Mouse (Mus musculus) CH12.LX (cell line): ENCODE measurements at regions not wholly inside any gene's neighbourhood (a gene's known extent, or its start where the extent isn't known, plus 50 kb on each side); places are given as distances from the start of the nearest gene placed in this dataset.

Experiments used
- DNase-seq: peaks from one replicate; pipeline ENCODE4 v3.0.0-alpha.2; 2013; ENCODE audit errors: extremely low read depth
- H3K27ac ChIP-seq: 2 replicates; pipeline ENCODE4 v1.5.1; 2012; ENCODE audit warnings: low read depth, mild to moderate bottlenecking, control low read depth, moderate library complexity; ENCODE audit not compliant: insufficient read depth
- H3K27me3 ChIP-seq: replicated peaks from 2 replicates; pipeline ENCODE3; 2012; ENCODE audit warnings: inconsistent platforms
- H3K36me3 ChIP-seq, 2 experiments: replicated peaks in 1 of 2; 2 replicates each; pipeline versions ENCODE3 to v1.6.1; 2012; ENCODE audit warnings: inconsistent platforms in 1 of 2, low read length in 1 of 2, mild to moderate bottlenecking in 1 of 2, mixed read lengths in 1 of 2, moderate library complexity in 1 of 2; ENCODE audit not compliant: control insufficient read depth in 1 of 2, insufficient read depth in 1 of 2
- H3K4me1 ChIP-seq, 2 experiments: 2 replicates each; pipeline ENCODE4 v1.6.1; 2012; ENCODE audit warnings: inconsistent platforms in 1 of 2, moderate library complexity in 1 of 2; ENCODE audit not compliant: insufficient read depth in 2 of 2, control insufficient read depth in 1 of 2
- H3K4me2 ChIP-seq: 2 replicates; pipeline ENCODE4 v1.6.1; 2012; ENCODE audit warnings: low read depth, mild to moderate bottlenecking, control low read depth; ENCODE audit not compliant: poor library complexity, insufficient read depth, severe bottlenecking
- H3K4me3 ChIP-seq, 3 experiments: fragments of 150-350 bp in 1 of 3; sonication (generic) in 1 of 3; replicated peaks in 1 of 3; 2 replicates each; pipeline versions ENCODE3 to v1.5.1; 2011 to 2012; ENCODE audit warnings: low read depth in 2 of 3, low read length in 2 of 3, mild to moderate bottlenecking in 2 of 3, moderate library complexity in 2 of 3, control low read depth in 1 of 3, improper control_type of control experiment in 1 of 3, inconsistent platforms in 1 of 3, mixed read lengths in 1 of 3; ENCODE audit not compliant: poor library complexity in 1 of 3
- H3K79me2 ChIP-seq: replicated peaks from 2 replicates; pipeline ENCODE4 v1.6.1; 2012; ENCODE audit warnings: mild to moderate bottlenecking, moderate library complexity; ENCODE audit not compliant: control insufficient read depth, poor library complexity, insufficient read depth, severe bottlenecking; ENCODE audit errors: extremely low read depth
- H3K9ac ChIP-seq: 2 replicates; pipeline ENCODE4 v1.6.1; 2012; ENCODE audit warnings: low read depth, mild to moderate bottlenecking, control low read depth, moderate library complexity; ENCODE audit not compliant: insufficient read depth
- H3K9me3 ChIP-seq: replicated peaks from 2 replicates; pipeline ENCODE3; 2012; ENCODE audit warnings: low read length, inconsistent platforms, mixed read lengths
- BHLHE40 ChIP-seq: IDR thresholded peaks from 2 replicates; pipeline ENCODE4 v1.6.1; 2011; ENCODE audit warnings: mild to moderate bottlenecking, low read depth, low read length, improper control_type of control experiment
- CHD2 ChIP-seq: IDR thresholded peaks from 2 replicates; pipeline ENCODE4 v1.6.1; 2011; ENCODE audit warnings: low read length, improper control_type of control experiment
- CTCF ChIP-seq, 2 experiments: IDR thresholded peaks in 1 of 2; conservative IDR thresholded peaks in 1 of 2; 2 replicates each; pipeline ENCODE4 v1.5.1; 2011 to 2012; ENCODE audit warnings: low read depth in 2 of 2, low read length in 2 of 2, improper control_type of control experiment in 1 of 2, inconsistent platforms in 1 of 2, mild to moderate bottlenecking in 1 of 2, moderate library complexity in 1 of 2
- E2F4 ChIP-seq: IDR thresholded peaks from 2 replicates; pipeline ENCODE4 v1.6.1; 2011; ENCODE audit warnings: low read depth, low read length, improper control_type of control experiment; ENCODE audit not compliant: insufficient replicate concordance
- ETS1 ChIP-seq: conservative IDR thresholded peaks from 2 replicates; pipeline ENCODE4 v1.6.1; 2012; ENCODE audit warnings: low read depth, mild to moderate bottlenecking, inconsistent platforms, low read length, improper control_type of control experiment, moderate library complexity
- IRF4 ChIP-seq: IDR thresholded peaks from 2 replicates; pipeline ENCODE4 v1.6.1; 2014; ENCODE audit warnings: low read depth, mild to moderate bottlenecking, inconsistent platforms, low read length, improper control_type of control experiment
- JUN ChIP-seq: IDR thresholded peaks from 2 replicates; pipeline ENCODE4 v1.6.1; 2011; ENCODE audit warnings: low read depth, mild to moderate bottlenecking, low read length, improper control_type of control experiment, moderate library complexity; ENCODE audit not compliant: insufficient read depth
- MAX ChIP-seq: IDR thresholded peaks from 2 replicates; pipeline ENCODE4 v1.6.1; 2011; ENCODE audit warnings: low read length, improper control_type of control experiment
- MEF2A ChIP-seq: IDR thresholded peaks from 2 replicates; pipeline ENCODE4 v1.6.1; 2014; ENCODE audit warnings: low read depth, mild to moderate bottlenecking, inconsistent platforms, low read length, improper control_type of control experiment, borderline replicate concordance
- MXI1 ChIP-seq: IDR thresholded peaks from 2 replicates; pipeline ENCODE4 v1.6.1; 2011; ENCODE audit warnings: mild to moderate bottlenecking, low read depth, low read length, improper control_type of control experiment
- MYC ChIP-seq: IDR thresholded peaks from 2 replicates; pipeline ENCODE4 v1.6.1; 2011; ENCODE audit warnings: low read depth, mild to moderate bottlenecking, improper control_type of control experiment, low read length
- POLR2A ChIP-seq: IDR thresholded peaks from 2 replicates; pipeline ENCODE4 v1.6.1; 2011; ENCODE audit warnings: low read depth, mild to moderate bottlenecking, improper control_type of control experiment, low read length
- POLR2AphosphoS2 ChIP-seq: IDR thresholded peaks from 2 replicates; pipeline ENCODE4 v1.6.1; 2011; ENCODE audit warnings: low read depth, low read length, improper control_type of control experiment
- RCOR1 ChIP-seq: conservative IDR thresholded peaks from 2 replicates; pipeline ENCODE4 v1.6.1; 2012; ENCODE audit warnings: low read depth, mild to moderate bottlenecking, inconsistent platforms, low read length, improper control_type of control experiment
- SIN3A ChIP-seq: IDR thresholded peaks from 2 replicates; pipeline ENCODE4 v1.6.1; 2012; ENCODE audit warnings: low read length, improper control_type of control experiment, inconsistent platforms
- SMC3 ChIP-seq: IDR thresholded peaks from 2 replicates; pipeline ENCODE4 v1.6.1; 2011; ENCODE audit warnings: low read depth, low read length, improper control_type of control experiment
- UBTF ChIP-seq: IDR thresholded peaks from 2 replicates; pipeline ENCODE4 v1.6.1; 2012; ENCODE audit warnings: low read depth, mild to moderate bottlenecking, inconsistent platforms, low read length, improper control_type of control experiment, moderate library complexity
- dilution Hi-C: fragments of 300-500 bp; cut with MboI; formaldehyde crosslinking; loops from 2 replicates; pipeline ENCODE4 v1.14.3; 2020; ENCODE audit warnings: low sequenced_read_pairs; ENCODE audit not compliant: extremely low pct_unique_long_range_greater_than_20kb, extremely low pct_ligation_motif_present
- in situ Hi-C: fragments of 300-500 bp; cut with MboI; formaldehyde crosslinking; loops from 3 replicates; pipeline ENCODE4 v1.14.3; 2019; ENCODE audit warnings: low sequenced_read_pairs, low pct_ligation_motif_present, low pct_unique_long_range_greater_than_20kb, mixed read lengths

GRCm38 (mm10) chr10:66743254-66743653, 352.7 kb upstream of the Jmjd1c start:
- Histone ChIP-seq H3K9me3 (no peaks in the 10 kb centered on the region), H3K79me2 (no peaks in the 10 kb centered on the region), H3K27me3 (no peaks in the 10 kb centered on the region), H3K27ac (no peak overlapping the region), H3K4me2 (peak overlapping the region; percentile 31), H3K9ac (no peak overlapping the region), H3K4me1 (peaks cover 0 to 22% of the 10 kb centered on the region in 2 experiments; a peak in 2 of 4 replicates), H3K4me3 (no peak overlapping the region), H3K36me3 (no peaks in the 10 kb centered on the region)
- dilution Hi-C loops (no loop called here), in situ Hi-C loops (no loop called here)
- no peak for DNase-seq
- TF ChIP-seq E2F4 (no peak), ETS1 (no peak), POLR2AphosphoS2 (no peak), IRF4 (no peak), SMC3 (no peak), RCOR1 (no peak), MYC (no peak), JUN (no peak), CTCF (conservative IDR thresholded peaks at IDR 0.05 in 1 of 2, IDR thresholded peaks at IDR 0.05 in 1 of 2; ENCODE audit: low read depth in 2 of 2, low read length in 2 of 2) (no peak), POLR2A (no peak), MEF2A (no peak), BHLHE40 (no peak), MAX (no peak)

- no peaks in the 10 kb centered on the region for H3K27me3 ChIP-seq
- no peak overlapping the region for H3K27ac ChIP-seq
- no peak overlapping the region for H3K4me3 ChIP-seq
- no peak overlapping the region for H3K4me2 ChIP-seq
- no peaks in the 10 kb centered on the region for H3K9me3 ChIP-seq
- dilution Hi-C loops: no loop called here
- no peak overlapping the region for H3K9ac ChIP-seq
- peaks cover 0 to 25% of the 10 kb centered on the region in 2 experiments; a peak in 2 of 4 replicates for H3K4me1 ChIP-seq
- DNase-seq: no peak
- in situ Hi-C loops: no loop called here
- no peaks in the 10 kb centered on the region for H3K79me2 ChIP-seq
- no peaks in the 10 kb centered on the region for H3K36me3 ChIP-seq
- TF ChIP-seq CHD2 (no peak), MXI1 (no peak), SIN3A (no peak), ETS1 (no peak), BHLHE40 (no peak), POLR2AphosphoS2 (no peak), UBTF (no peak)
Measured at GRCm38 (mm10) chr10:66745871-66746270, 350.1 kb upstream of the Jmjd1c start.
